Mouse (Mus musculus): ENCODE data around the gene Tmem14a.
"Not testable (repeated sequence)": the region's sequence is repeated elsewhere in the genome, so short reads cannot be mapped to it uniquely, and the experiment has no call there.

Gene Tmem14a

GRCm38 (mm10) chr1:21253303-21253650 lies 34.9 kb downstream of the Tmem14a start:
- DNase-seq, result no peak

- no peak for DNase-seq
Observed at GRCm38 (mm10) chr1:21253856-21254255, 35.5 kb downstream of the Tmem14a start.

GRCm38 (mm10) chr1:21255625-21256345 lies 37.4 kb downstream of the Tmem14a start:
- DNase-seq, result no peak

- no peak for DNase-seq
Observed at GRCm38 (mm10) chr1:21256391-21256790, 38.0 kb downstream of the Tmem14a start.

GRCm38 (mm10) chr1:21256871-21257270 lies 38.5 kb downstream of the Tmem14a start:
- no peak for DNase-seq

- DNase-seq, result not testable (repeated sequence)
Observed at GRCm38 (mm10) chr1:21259981-21260380, 41.6 kb downstream of the Tmem14a start.

GRCm38 (mm10) chr1:21262401-21262800 lies 44.0 kb downstream of the Tmem14a start:
- no peak for DNase-seq

GRCm38 (mm10) chr1:21263986-21264385 lies 45.6 kb downstream of the Tmem14a start:
- DNase-seq, result no peak

- no peak for DNase-seq
Observed at GRCm38 (mm10) chr1:21264747-21265146, 46.4 kb downstream of the Tmem14a start.

GRCm38 (mm10) chr1:21266766-21267165 lies 48.4 kb downstream of the Tmem14a start:
- DNase-seq, result no peak

GRCm38 (mm10) chr1:21267466-21267865 lies 49.1 kb downstream of the Tmem14a start:
- not testable (repeated sequence) for DNase-seq

- peak; percentile 58 for DNase-seq
Observed at GRCm38 (mm10) chr1:21271343-21272055, 53.1 kb downstream of the Tmem14a start.

GRCm38 (mm10) chr1:21272056-21272431 lies 53.7 kb downstream of the Tmem14a start:
- DNase-seq, result peak; percentile 7

- DNase-seq, result no peak
Observed at GRCm38 (mm10) chr1:21273091-21273490, 54.7 kb downstream of the Tmem14a start.

- DNase-seq, result no peak
Observed at GRCm38 (mm10) chr1:21274437-21275040, 56.2 kb downstream of the Tmem14a start.

GRCm38 (mm10) chr1:21275366-21275765 lies 57.0 kb downstream of the Tmem14a start:
- not testable (repeated sequence) for DNase-seq

- DNase-seq, result not testable (repeated sequence)
Observed at GRCm38 (mm10) chr1:21276158-21276557, 57.8 kb downstream of the Tmem14a start.
